Comparison of ENCODE assay signal across 5 mouse cellular contexts in the genomic region with DNA sequence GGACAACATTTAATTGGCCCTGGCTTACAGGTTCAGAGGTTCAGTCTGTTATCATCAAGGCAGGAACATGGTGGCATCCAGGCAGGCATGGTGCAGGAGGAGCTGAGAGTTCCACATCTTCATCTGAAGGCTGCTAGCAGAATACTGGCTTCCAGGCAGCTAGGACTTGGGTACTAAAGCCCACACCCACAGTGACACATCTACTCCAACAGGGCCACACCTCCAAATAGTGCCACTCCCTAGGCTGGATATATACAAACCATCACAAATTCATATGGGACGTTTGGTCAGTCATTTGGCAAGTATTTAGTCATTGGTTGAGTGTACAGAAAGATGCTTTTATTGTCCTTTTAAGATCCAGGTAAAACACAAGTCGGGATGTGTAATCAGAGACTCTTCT. TPM values are rescaled to one million over a fixed set of nuclear protein-coding genes. Genes with fewer than 3 reads are reported as not detected.
"Had no signal": no experiment of that assay in that cellular context is flagged by ENCODE, and none has a peak within 500 bp of the region (broad histone marks: within the 10 kb centered on the region; RNA-seq: fewer than 3 reads in every experiment).

No protein-coding gene starts in this region.

RNA-seq across cellular contexts. Expression of a gene that starts 20.5 kb away (rescaled TPM):
- total RNA-seq: gastrocnemius, adult 18-20 months; gastrocnemius, adult 8-10 months; gastrocnemius, postnatal 14 days; gastrocnemius, postnatal 36 days; hematopoietic stem cell, adult 5-6 weeks had no signal
